Mouse (Mus musculus): ENCODE measurements around the gene 1700029I15Rik.
A peak's percentile ranks its signal among the peaks of the same experiment; 100 is the strongest.

The 1700029I15Rik gene

GRCm38 (mm10) chr2:92425366-92425765, 43.0 kb downstream of the 1700029I15Rik start:
- no peak for DNase-seq (ENCODE audit: low spot score)

GRCm38 (mm10) chr2:92426426-92426825, 44.1 kb downstream of the 1700029I15Rik start:
- peak; percentile 56 for DNase-seq (ENCODE audit: low spot score)

GRCm38 (mm10) chr2:92427882-92428281, 45.5 kb downstream of the 1700029I15Rik start:
- peak; percentile 87 for DNase-seq (ENCODE audit: low spot score)

GRCm38 (mm10) chr2:92430089-92430488, 47.8 kb downstream of the 1700029I15Rik start:
- DNase-seq (ENCODE audit: low spot score): peak; percentile 41

- peak; percentile 93 for DNase-seq (ENCODE audit: low spot score)
These were observed 48.6 kb downstream of the 1700029I15Rik start for GRCm38 (mm10) chr2:92430723-92431541.

- peak; percentile 62 for DNase-seq (ENCODE audit: low spot score)
These were observed 49.4 kb downstream of the 1700029I15Rik start for GRCm38 (mm10) chr2:92431611-92432179.

GRCm38 (mm10) chr2:92432299-92433295, 50.3 kb downstream of the 1700029I15Rik start:
- peak; percentile 88 for DNase-seq (ENCODE audit: low spot score)

GRCm38 (mm10) chr2:92433578-92434374, 51.4 kb downstream of the 1700029I15Rik start, which contains the start of gene Cry2:
Gene Cry2, minus strand, starts transcription at chr2:92434043.
- DNase-seq (ENCODE audit: low spot score): peak; percentile 99

- DNase-seq (ENCODE audit: low spot score): peak; percentile 77
These were observed 52.0 kb downstream of the 1700029I15Rik start for GRCm38 (mm10) chr2:92434375-92434745.

- no peak for DNase-seq (ENCODE audit: low spot score)
These were observed 52.7 kb downstream of the 1700029I15Rik start for GRCm38 (mm10) chr2:92435023-92435422.

Measured in adipocyte (in vitro differentiated cells).